Comparison of ENCODE assay signal across 8 mouse cellular contexts in genomic region chr9:40807289-40807920, GRCm38 (mm10). TPM values are rescaled to one million over a fixed set of nuclear protein-coding genes. Genes with fewer than 3 reads are reported as not detected.
DNase-seq lines count a peak whose midpoint lies in the region; ATAC-seq and TF ChIP-seq lines count a peak whose summit lies in the region.

No protein-coding gene starts in this region.

- peak; percentile 31 for DNase-seq in adrenal gland, adult 2 months
- no peak for DNase-seq in adrenal gland, postnatal 4 days (ENCODE audit: low spot score in 2 of 2)
- no peak for DNase-seq in testis, postnatal 10 days (ENCODE audit: low spot score)
- no peak for DNase-seq in layer of hippocampus, adult 11-12 months (ENCODE audit: low spot score)

- H3K4me1 ChIP-seq in ES-Bruce4 (ENCODE audit: control insufficient read depth, insufficient read depth, low read length): no peaks in the 10 kb centered on the region
- peaks cover 56% of the 10 kb centered on the region for H3K4me1 ChIP-seq in forebrain, embryonic 15.5 days
- H3K4me1 ChIP-seq in intestine, embryonic 15.5 days (replicated peaks): peaks cover 15% of the 10 kb centered on the region

- TF ChIP-seq EP300 in ES-Bruce4 (IDR thresholded peaks at IDR 0.05; ENCODE audit: insufficient read depth, low read depth, low read length): no peak

- TF ChIP-seq CTCF in ES-Bruce4 (IDR thresholded peaks at IDR 0.05; ENCODE audit: low read depth, low read length): no peak

- no peak overlapping the region for H3K4me2 ChIP-seq in forebrain, embryonic 15.5 days (replicated peaks)
- no peak overlapping the region for H3K4me2 ChIP-seq in intestine, embryonic 15.5 days (replicated peaks)

- no peak for TF ChIP-seq POLR2A in ES-Bruce4 (IDR thresholded peaks at IDR 0.05; ENCODE audit: insufficient read depth, low read length)

- H3K27ac ChIP-seq in ES-Bruce4 (ENCODE audit: insufficient read depth, low read length): peak overlapping the region; percentile 13; the same call in 1 of the 2 replicates
- H3K27ac ChIP-seq in forebrain, embryonic 15.5 days (replicated peaks): peak overlapping the region; percentile 69
- H3K27ac ChIP-seq in intestine, embryonic 15.5 days: peak overlapping the region; percentile 56

- H3K9me3 ChIP-seq in ES-Bruce4 (replicated peaks; ENCODE audit: control insufficient read depth, insufficient read depth, low read length, poor library complexity, severe bottlenecking): no peaks in the 10 kb centered on the region
- no peaks in the 10 kb centered on the region for H3K9me3 ChIP-seq in forebrain, embryonic 15.5 days
- H3K9me3 ChIP-seq in intestine, embryonic 15.5 days: no peaks in the 10 kb centered on the region

- no peak overlapping the region for H3K9ac ChIP-seq in ES-Bruce4 (ENCODE audit: low read depth, poor library complexity, severe bottlenecking)
- H3K9ac ChIP-seq in forebrain, embryonic 15.5 days (replicated peaks): no peak overlapping the region
- H3K9ac ChIP-seq in intestine, embryonic 15.5 days: no peak overlapping the region

- 20% methylated on average over 11 of the region's 11 CpGs for WGBS in forebrain, embryonic 15.5 days
- 14% methylated on average over 11 of the region's 11 CpGs for WGBS in intestine, embryonic 15.5 days

- H3K27me3 ChIP-seq in ES-Bruce4 (ENCODE audit: control insufficient read depth, insufficient read depth, low read length, poor library complexity, severe bottlenecking): no peaks in the 10 kb centered on the region
- no peaks in the 10 kb centered on the region for H3K27me3 ChIP-seq in forebrain, embryonic 15.5 days
- no peaks in the 10 kb centered on the region for H3K27me3 ChIP-seq in intestine, embryonic 15.5 days (replicated peaks)

- H3K4me3 ChIP-seq in ES-Bruce4 (ENCODE audit: low read depth, low read length): no peak overlapping the region
- H3K4me3 ChIP-seq in forebrain, embryonic 15.5 days: no peak overlapping the region
- no peak overlapping the region for H3K4me3 ChIP-seq in intestine, embryonic 15.5 days (replicated peaks)

- peak; percentile 4; the same call in 1 of the 2 replicates for ATAC-seq in forebrain, embryonic 15.5 days (replicated peaks)
- peak; percentile 24 for ATAC-seq in intestine, embryonic 15.5 days
- peak; percentile 28 for ATAC-seq in megakaryocyte progenitor cell, adult 5-6 weeks (replicated peaks; ENCODE audit: poor library complexity)

- H3K36me3 ChIP-seq in ES-Bruce4 (ENCODE audit: control insufficient read depth, insufficient read depth, low read length, poor library complexity, severe bottlenecking): peaks cover 31% of the 10 kb centered on the region
- peaks cover 34% of the 10 kb centered on the region for H3K36me3 ChIP-seq in forebrain, embryonic 15.5 days
- H3K36me3 ChIP-seq in intestine, embryonic 15.5 days: peaks cover 8% of the 10 kb centered on the region

RNA-seq across cellular contexts. Expression of gene Hspa8, which starts 6.6 kb away (rescaled TPM):
- total RNA-seq in adrenal gland, adult 2 months (2021): 1,000 to 10,000 TPM; 1,424 to 4,193 TPM
- 1,414 and 2,267 TPM in 2 replicates for polyA plus RNA-seq in adrenal gland, adult 2 months (2012; rRNA removed)
- 1,000 to 10,000 TPM; 1,260 to 1,409 TPM for total RNA-seq in adrenal gland, postnatal 4 days (2021)
- polyA plus RNA-seq in ES-Bruce4 (2011; ENCODE audit: insufficient read depth, insufficient read length, low read depth, missing spikeins): 3,442 and 3,618 TPM in 2 replicates
- polyA plus RNA-seq in forebrain, embryonic 15.5 days (2015; fragmentation: Nextera tagmentation; extraction: Ambion mirVana): 3,198 TPM in 2 replicates
- 2,425 and 2,606 TPM in 2 replicates for polyA plus RNA-seq in intestine, embryonic 15.5 days (2015; fragmentation: Nextera tagmentation; extraction: Ambion mirVana)
- total RNA-seq in megakaryocyte progenitor cell, adult 5-6 weeks (2015): 3,635 and 4,207 TPM in 2 replicates
- total RNA-seq in megakaryocyte progenitor cell, adult 5-6 weeks (2017): 4,709 and 5,125 TPM in 2 replicates

Comparison
In these comparisons a context has a peak if more than half of its experiments do, and no peak if none do; other contexts are left out.
1. H3K27ac ChIP-seq: peak in every context shown above with its lines; median percentile 69 in forebrain, embryonic 15.5 days; 56 in intestine, embryonic 15.5 days; 13 in ES-Bruce4.